Mouse (Mus musculus): ENCODE results near the gene Olfr223. TPM values are rescaled to one million over a fixed set of nuclear protein-coding genes. Genes with fewer than 3 reads are reported as not detected.
"Not testable (repeated sequence)": the region's sequence is repeated elsewhere in the genome, so short reads cannot be mapped to it uniquely, and the experiment has no call there.

The Olfr223 gene
- polyA plus RNA-seq, 1 experiment from 2014 or later = not detected

- no peaks in the 10 kb centered on the region for H3K9me3 ChIP-seq
- H3K36me3 ChIP-seq = no peaks in the 10 kb centered on the region
- H3K27me3 ChIP-seq = no peaks in the 10 kb centered on the region
- no peak overlapping the region for H3K9ac ChIP-seq (replicated peaks)
- WGBS = 83% methylated on average over 5 of the region's 5 CpGs
- no peak overlapping the region for H3K4me3 ChIP-seq
- no peak for ATAC-seq (replicated peaks)
- no peak overlapping the region for H3K27ac ChIP-seq (replicated peaks)
- H3K4me1 ChIP-seq = no peaks in the 10 kb centered on the region
- no peak overlapping the region for H3K4me2 ChIP-seq (replicated peaks)
These were observed 35.1 kb upstream of the Olfr223 start for GRCm38 (mm10) chr11:59628177-59628576.

GRCm38 (mm10) chr11:59626192-59626591, 33.1 kb upstream of the Olfr223 start:
- H3K27ac ChIP-seq (replicated peaks) = no peak overlapping the region

GRCm38 (mm10) chr11:59624017-59624630, 31.0 kb upstream of the Olfr223 start:
- no peaks in the 10 kb centered on the region for H3K27me3 ChIP-seq
- no peaks in the 10 kb centered on the region for H3K9me3 ChIP-seq
- H3K4me2 ChIP-seq (replicated peaks) = no peak overlapping the region
- H3K9ac ChIP-seq (replicated peaks) = no peak overlapping the region
- H3K36me3 ChIP-seq = no peaks in the 10 kb centered on the region
- no peaks in the 10 kb centered on the region for H3K4me1 ChIP-seq
- no peak overlapping the region for H3K4me3 ChIP-seq
- WGBS = 40% methylated on average over 6 of the region's 6 CpGs
- ATAC-seq (replicated peaks) = peak; percentile 63; the same call in 1 of the 2 replicates
- H3K27ac ChIP-seq (replicated peaks) = no peak overlapping the region

More at GRCm38 (mm10) chr11:59626192-59626591, 33.1 kb upstream of the Olfr223 start:
- H3K9me3 ChIP-seq = no peaks in the 10 kb centered on the region
- no peaks in the 10 kb centered on the region for H3K4me1 ChIP-seq
- WGBS = 77% methylated on average over 7 of the region's 7 CpGs
- ATAC-seq (replicated peaks) = no peak
- H3K4me2 ChIP-seq (replicated peaks) = no peak overlapping the region
- H3K36me3 ChIP-seq = no peaks in the 10 kb centered on the region
- no peak overlapping the region for H3K4me3 ChIP-seq
- no peaks in the 10 kb centered on the region for H3K27me3 ChIP-seq
- H3K9ac ChIP-seq (replicated peaks) = no peak overlapping the region

- no peak overlapping the region for H3K27ac ChIP-seq (replicated peaks)
- H3K4me2 ChIP-seq (replicated peaks) = no peak overlapping the region
- 85% methylated on average over 3 of the region's 3 CpGs for WGBS
- no peaks in the 10 kb centered on the region for H3K36me3 ChIP-seq
- H3K4me3 ChIP-seq = no peak overlapping the region
- no peaks in the 10 kb centered on the region for H3K4me1 ChIP-seq
- no peak for ATAC-seq (replicated peaks)
- H3K9ac ChIP-seq (replicated peaks) = no peak overlapping the region
- no peaks in the 10 kb centered on the region for H3K27me3 ChIP-seq
- H3K9me3 ChIP-seq = no peaks in the 10 kb centered on the region
These were observed 29.1 kb upstream of the Olfr223 start for GRCm38 (mm10) chr11:59622214-59622613.

GRCm38 (mm10) chr11:59616986-59617385, 23.9 kb upstream of the Olfr223 start:
- not testable (repeated sequence) for H3K27me3 ChIP-seq; H3K4me1 ChIP-seq; H3K27ac ChIP-seq (replicated peaks); H3K4me2 ChIP-seq (replicated peaks); H3K4me3 ChIP-seq; H3K9ac ChIP-seq (replicated peaks); ATAC-seq (replicated peaks); H3K36me3 ChIP-seq; H3K9me3 ChIP-seq
- 97% methylated on average over 2 of the region's 2 CpGs for WGBS

GRCm38 (mm10) chr11:59614120-59614519, 21.0 kb upstream of the Olfr223 start:
- no peak overlapping the region for H3K9ac ChIP-seq (replicated peaks)
- H3K36me3 ChIP-seq = no peaks in the 10 kb centered on the region
- no peaks in the 10 kb centered on the region for H3K27me3 ChIP-seq
- ATAC-seq (replicated peaks) = no peak
- H3K4me1 ChIP-seq = no peaks in the 10 kb centered on the region
- no peak overlapping the region for H3K27ac ChIP-seq (replicated peaks)
- 52% methylated on average over 4 of the region's 4 CpGs for WGBS
- H3K9me3 ChIP-seq = no peaks in the 10 kb centered on the region
- H3K4me3 ChIP-seq = no peak overlapping the region
- no peak overlapping the region for H3K4me2 ChIP-seq (replicated peaks)

GRCm38 (mm10) chr11:59611646-59612045, 18.6 kb upstream of the Olfr223 start:
- Histone ChIP-seq H3K4me3 (no peak overlapping the region), H3K9me3 (no peaks in the 10 kb centered on the region), H3K9ac (replicated peaks) (no peak overlapping the region), H3K4me1 (no peaks in the 10 kb centered on the region), H3K4me2 (replicated peaks) (no peak overlapping the region), H3K36me3 (no peaks in the 10 kb centered on the region), H3K27me3 (no peaks in the 10 kb centered on the region), H3K27ac (replicated peaks) (no peak overlapping the region)
- 91% methylated on average over 5 of the region's 5 CpGs for WGBS
- no peak for ATAC-seq (replicated peaks)

GRCm38 (mm10) chr11:59602287-59602686, 9.2 kb upstream of the Olfr223 start:
- Histone ChIP-seq H3K27me3 (no peaks in the 10 kb centered on the region), H3K9ac (replicated peaks) (no peak overlapping the region), H3K4me2 (replicated peaks) (no peak overlapping the region), H3K27ac (replicated peaks) (no peak overlapping the region), H3K9me3 (no peaks in the 10 kb centered on the region), H3K36me3 (no peaks in the 10 kb centered on the region), H3K4me3 (no peak overlapping the region), H3K4me1 (no peaks in the 10 kb centered on the region)
- ATAC-seq (replicated peaks) = no peak
- 65% methylated on average over 1 of the region's 1 CpGs for WGBS

GRCm38 (mm10) chr11:59600872-59601271, 7.8 kb upstream of the Olfr223 start:
- no peak overlapping the region for H3K4me2 ChIP-seq (replicated peaks)

GRCm38 (mm10) chr11:59599211-59599610, 6.1 kb upstream of the Olfr223 start:
- 80% methylated on average over 7 of the region's 7 CpGs for WGBS
- H3K4me1 ChIP-seq = no peaks in the 10 kb centered on the region
- no peak overlapping the region for H3K9ac ChIP-seq (replicated peaks)
- H3K9me3 ChIP-seq = no peaks in the 10 kb centered on the region
- no peak overlapping the region for H3K27ac ChIP-seq (replicated peaks)
- no peak for ATAC-seq (replicated peaks)
- no peak overlapping the region for H3K4me2 ChIP-seq (replicated peaks)
- H3K27me3 ChIP-seq = no peaks in the 10 kb centered on the region
- no peaks in the 10 kb centered on the region for H3K36me3 ChIP-seq
- no peak overlapping the region for H3K4me3 ChIP-seq

More at GRCm38 (mm10) chr11:59600872-59601271, 7.8 kb upstream of the Olfr223 start:
- Histone ChIP-seq H3K36me3 (no peaks in the 10 kb centered on the region), H3K9ac (replicated peaks) (no peak overlapping the region), H3K27ac (replicated peaks) (no peak overlapping the region), H3K27me3 (no peaks in the 10 kb centered on the region), H3K4me3 (no peak overlapping the region), H3K9me3 (no peaks in the 10 kb centered on the region), H3K4me1 (no peaks in the 10 kb centered on the region)
- no peak for ATAC-seq (replicated peaks)
- WGBS = 93% methylated on average over 3 of the region's 3 CpGs

GRCm38 (mm10) chr11:59596950-59597349, 3.9 kb upstream of the Olfr223 start:
- no peak overlapping the region for H3K4me3 ChIP-seq
- no peaks in the 10 kb centered on the region for H3K4me1 ChIP-seq
- H3K4me2 ChIP-seq (replicated peaks) = no peak overlapping the region
- H3K27me3 ChIP-seq = no peaks in the 10 kb centered on the region
- H3K9ac ChIP-seq (replicated peaks) = no peak overlapping the region
- H3K9me3 ChIP-seq = no peaks in the 10 kb centered on the region
- no peak for ATAC-seq (replicated peaks)
- 90% methylated on average over 8 of the region's 8 CpGs for WGBS
- no peaks in the 10 kb centered on the region for H3K36me3 ChIP-seq
- H3K27ac ChIP-seq (replicated peaks) = no peak overlapping the region

GRCm38 (mm10) chr11:59596091-59596490, 3.0 kb upstream of the Olfr223 start:
- Histone ChIP-seq H3K9me3 (no peaks in the 10 kb centered on the region), H3K4me2 (replicated peaks) (no peak overlapping the region), H3K4me3 (no peak overlapping the region), H3K27me3 (no peaks in the 10 kb centered on the region), H3K4me1 (no peaks in the 10 kb centered on the region), H3K36me3 (no peaks in the 10 kb centered on the region), H3K9ac (replicated peaks) (no peak overlapping the region), H3K27ac (replicated peaks) (no peak overlapping the region)
- ATAC-seq (replicated peaks) = no peak
- 52% methylated on average over 4 of the region's 4 CpGs for WGBS

GRCm38 (mm10) chr11:59589496-59589895, 3.6 kb downstream of the Olfr223 start:
- Histone ChIP-seq H3K4me2 (replicated peaks) (no peak overlapping the region), H3K36me3 (no peaks in the 10 kb centered on the region), H3K27me3 (no peaks in the 10 kb centered on the region), H3K9ac (replicated peaks) (no peak overlapping the region), H3K27ac (replicated peaks) (no peak overlapping the region), H3K9me3 (no peaks in the 10 kb centered on the region), H3K4me3 (no peak overlapping the region), H3K4me1 (no peaks in the 10 kb centered on the region)
- 85% methylated on average over 8 of the region's 8 CpGs for WGBS
- no peak for ATAC-seq (replicated peaks)

Measured in forebrain, embryonic 15.5 days (tissue).